Mouse (Mus musculus): ENCODE measurements around the gene Gmeb2.

GRCm38 (mm10) chr2:181202886-181203285 is 84.9 kb downstream of the Gmeb2 start:
- no peak for TF ChIP-seq CTCF (IDR thresholded peaks at IDR 0.05; ENCODE audit: low read depth, low read length)
- TF ChIP-seq POLR2A (IDR thresholded peaks at IDR 0.05; ENCODE audit: borderline replicate concordance, low read depth, low read length), result no peak
